12 mouse cellular contexts compared by ENCODE assay signal in genomic region chr1:156720046-156720445, GRCm38 (mm10). TPM values are rescaled to one million over a fixed set of nuclear protein-coding genes. Genes with fewer than 3 reads are reported as not detected.
DNase-seq lines count a peak whose midpoint lies in the region; ATAC-seq and TF ChIP-seq lines count a peak whose summit lies in the region.
"Had no signal": no experiment of that assay in that cellular context is flagged by ENCODE, and none has a peak within 500 bp of the region (broad histone marks: within the 10 kb centered on the region; RNA-seq: fewer than 3 reads in every experiment).

No protein-coding gene starts in this region.

- intact Hi-C loops in heart, adult 2 months (cut with DNase I): no loop called here

- H3K4me3 ChIP-seq in heart, embryonic 13.5 days: no peak overlapping the region
- H3K4me3 ChIP-seq in heart, adult 2 months: no peak overlapping the region
- H3K4me3 ChIP-seq in kidney, embryonic 16.5 days (ENCODE audit: low read length): no peak overlapping the region; the same call in 1 of the 2 replicates
- no peak overlapping the region for H3K4me3 ChIP-seq in MEL (ENCODE audit: control insufficient read depth in 1 of 2, insufficient read depth in 1 of 2, low read depth in 2 of 2, low read length in 2 of 2)
- H3K4me3 ChIP-seq in hindbrain, embryonic 15.5 days: no peak overlapping the region

- TF ChIP-seq RAD21 in MEL (IDR thresholded peaks at IDR 0.05; ENCODE audit: low read depth, low read length): no peak

- H3K4me2 ChIP-seq in heart, embryonic 13.5 days: peak overlapping the region; percentile 85
- H3K4me2 ChIP-seq in kidney, embryonic 16.5 days (replicated peaks; ENCODE audit: low read depth, low read length): no peak overlapping the region; the same call in 1 of the 2 replicates
- peak overlapping the region; percentile 88; the same call in 1 of the 2 replicates for H3K4me2 ChIP-seq in hindbrain, embryonic 15.5 days

- no peaks in the 10 kb centered on the region for H3K36me3 ChIP-seq in heart, embryonic 13.5 days
- no peaks in the 10 kb centered on the region for H3K36me3 ChIP-seq in heart, adult 2 months (ENCODE audit: control insufficient read depth, insufficient read depth, low read length)
- H3K36me3 ChIP-seq in kidney, embryonic 16.5 days (ENCODE audit: insufficient read depth, low read length): no peaks in the 10 kb centered on the region
- H3K36me3 ChIP-seq in MEL (ENCODE audit: control insufficient read depth in 1 of 2, insufficient read depth in 2 of 2, low read length in 2 of 2): peaks cover 0 to 14% of the 10 kb centered on the region in 2 experiments; a peak in 2 of 4 replicates
- H3K36me3 ChIP-seq in hindbrain, embryonic 15.5 days: no peaks in the 10 kb centered on the region

- no peak for TF ChIP-seq POLR2A in heart, adult 2 months (IDR thresholded peaks at IDR 0.05; ENCODE audit: insufficient read depth, low read depth, low read length)
- no peak for TF ChIP-seq POLR2A in MEL (IDR thresholded peaks at IDR 0.05; ENCODE audit: control insufficient read depth in 1 of 2, insufficient read depth in 1 of 2, low read depth in 1 of 2, low read length in 2 of 2, poor library complexity in 1 of 2)

- WGBS in heart, embryonic 13.5 days: 62% methylated on average over 4 of the region's 4 CpGs
- WGBS in heart, adult 2 months: 83% methylated on average over 4 of the region's 4 CpGs
- WGBS in kidney, embryonic 16.5 days: 70% methylated on average over 4 of the region's 4 CpGs
- WGBS in hindbrain, embryonic 15.5 days: 58% methylated on average over 4 of the region's 4 CpGs

- H3K27ac ChIP-seq in heart, embryonic 13.5 days (replicated peaks): no peak overlapping the region
- H3K27ac ChIP-seq in heart, adult 2 months: no peak overlapping the region
- H3K27ac ChIP-seq in kidney, embryonic 16.5 days (ENCODE audit: low read length): no peak overlapping the region
- no peak overlapping the region for H3K27ac ChIP-seq in MEL (ENCODE audit: control insufficient read depth, low read depth, low read length)
- no peak overlapping the region for H3K27ac ChIP-seq in hindbrain, embryonic 15.5 days (replicated peaks)
- H3K27ac ChIP-seq: macrophage had no signal

- DNase-seq in heart, adult 2 months: no peak
- DNase-seq in kidney, postnatal 36 days: peak; percentile 30 to 31
- peak; percentile 40 for DNase-seq in MEL (ENCODE audit: low read depth, low spot score)
- DNase-seq in right cerebral cortex, postnatal 14 days: no peak
- DNase-seq in frontal cortex, postnatal 10 days (ENCODE audit: low spot score in 2 of 2): no peak
- DNase-seq: cerebellum, postnatal 25 days; liver, embryonic 13.5 days; right cerebral cortex, postnatal 4 days had no signal

- TF ChIP-seq CTCF in heart, adult 2 months (IDR thresholded peaks at IDR 0.05): no peak
- TF ChIP-seq CTCF in MEL (IDR thresholded peaks at IDR 0.05 in 2 of 3, conservative IDR thresholded peaks at IDR 0.05 in 1 of 3; ENCODE audit: control insufficient read depth in 1 of 3, insufficient read depth in 1 of 3, low read depth in 2 of 3, low read length in 3 of 3, poor library complexity in 1 of 3, severe bottlenecking in 1 of 3): no peak

- no peaks in the 10 kb centered on the region for H3K9me3 ChIP-seq in heart, embryonic 13.5 days
- no peaks in the 10 kb centered on the region for H3K9me3 ChIP-seq in kidney, embryonic 16.5 days (ENCODE audit: low read length)
- H3K9me3 ChIP-seq in MEL (replicated peaks; ENCODE audit: insufficient read depth, low read length): no peaks in the 10 kb centered on the region
- H3K9me3 ChIP-seq in hindbrain, embryonic 15.5 days: no peaks in the 10 kb centered on the region
- H3K9me3 ChIP-seq: liver, embryonic 13.5 days had no signal

- no peak overlapping the region for H3K9ac ChIP-seq in heart, embryonic 13.5 days
- H3K9ac ChIP-seq in heart, adult 2 months (ENCODE audit: low read depth, low read length): no peak overlapping the region
- H3K9ac ChIP-seq in kidney, embryonic 16.5 days (replicated peaks; ENCODE audit: low read length): no peak overlapping the region
- no peak overlapping the region for H3K9ac ChIP-seq in MEL (ENCODE audit: control insufficient read depth, low read depth, low read length, poor library complexity, severe bottlenecking)
- H3K9ac ChIP-seq in hindbrain, embryonic 15.5 days: no peak overlapping the region

- H3K27me3 ChIP-seq in heart, embryonic 13.5 days (replicated peaks): peaks cover 14% of the 10 kb centered on the region; the same call in 1 of the 2 replicates
- H3K27me3 ChIP-seq in heart, adult 2 months (ENCODE audit: control insufficient read depth, insufficient read depth, low read length): no peaks in the 10 kb centered on the region
- H3K27me3 ChIP-seq in kidney, embryonic 16.5 days (ENCODE audit: insufficient read depth, low read length): no peaks in the 10 kb centered on the region
- H3K27me3 ChIP-seq in MEL (ENCODE audit: control insufficient read depth in 1 of 2, insufficient read depth in 2 of 2, low read length in 2 of 2): no peaks in the 10 kb centered on the region
- no peaks in the 10 kb centered on the region for H3K27me3 ChIP-seq in hindbrain, embryonic 15.5 days
- H3K27me3 ChIP-seq: liver, embryonic 13.5 days had no signal

- H3K4me1 ChIP-seq in heart, embryonic 13.5 days: peaks cover 30% of the 10 kb centered on the region
- peaks cover 1% of the 10 kb centered on the region; the same call in 1 of the 2 replicates for H3K4me1 ChIP-seq in heart, adult 2 months (ENCODE audit: control insufficient read depth, insufficient read depth, low read length)
- peaks cover 15% of the 10 kb centered on the region; the same call in 1 of the 2 replicates for H3K4me1 ChIP-seq in kidney, embryonic 16.5 days (ENCODE audit: insufficient read depth, low read length)
- peaks cover 6 to 28% of the 10 kb centered on the region in 2 experiments; a peak in 3 of 4 replicates for H3K4me1 ChIP-seq in MEL (ENCODE audit: control insufficient read depth in 1 of 2, insufficient read depth in 2 of 2, low read length in 2 of 2)
- H3K4me1 ChIP-seq in hindbrain, embryonic 15.5 days (replicated peaks): peaks cover 15% of the 10 kb centered on the region

- H3K79me2 ChIP-seq in heart, adult 2 months (replicated peaks; ENCODE audit: control insufficient read depth, insufficient read depth, low read length): peaks cover 2% of the 10 kb centered on the region
- peaks cover 8% of the 10 kb centered on the region for H3K79me2 ChIP-seq in MEL (ENCODE audit: control insufficient read depth, insufficient read depth, low read length, poor library complexity)

- ATAC-seq in heart, embryonic 13.5 days (ENCODE audit: extremely low read depth, insufficient number of reproducible peaks, low FRiP score, low TSS enrichment): no peak
- ATAC-seq in kidney, embryonic 16.5 days (ENCODE audit: low FRiP score, low TSS enrichment): no peak
- no peak for ATAC-seq in hindbrain, embryonic 15.5 days (ENCODE audit: low FRiP score, low read depth)

- TF ChIP-seq EP300 in heart, adult 2 months (IDR thresholded peaks at IDR 0.05; ENCODE audit: insufficient read depth, low read depth, low read length): no peak
- TF ChIP-seq EP300 in MEL (IDR thresholded peaks at IDR 0.05; ENCODE audit: low read depth in 1 of 2, low read length in 2 of 2): no peak

TF ChIP-seq in MEL, 35 proteins besides CTCF, POLR2A, EP300 and RAD21:
- 0 out of 2 replicates have a peak, but pooled peaks have one; percentile 30 for TF ChIP-seq MYC (IDR thresholded peaks at IDR 0.05; ENCODE audit: low read depth, low read length)
- TF ChIP-seq TCF12 (IDR thresholded peaks at IDR 0.05; ENCODE audit: low read depth, low read length): no peak
- no peak for TF ChIP-seq USF1 (IDR thresholded peaks at IDR 0.05; ENCODE audit: low read depth, low read length)
TF ChIP-seq in MEL: peak in this region for 1.

RNA-seq across cellular contexts. Expression of gene Fam20b, which starts 1.2 kb away (rescaled TPM):
- 20.2 and 21.4 TPM in 2 replicates for polyA plus RNA-seq in heart, embryonic 13.5 days (2015; fragmentation: Nextera tagmentation; extraction: Ambion mirVana)
- total RNA-seq in heart, adult 2 months (2021): 10 to 100 TPM; 53.5 to 62.8 TPM
- polyA plus RNA-seq in heart, adult 2 months (2012; rRNA removed): 24.6 and 47.2 TPM in 2 replicates
- 29.8 and 36.6 TPM in 2 replicates for polyA plus RNA-seq in kidney, embryonic 16.5 days (2015; fragmentation: Nextera tagmentation; extraction: Ambion mirVana)
- total RNA-seq in MEL (2012; rRNA removed): 19.4 and 19.6 TPM in 2 replicates
- 10 to 100 TPM in 1 of 2 experiments, not detected in 1; 22.0 TPM for polyA plus RNA-seq in MEL (2012; ENCODE audit: insufficient read depth in 1 of 2, insufficient read length in 2 of 2, low read depth in 1 of 2, low replicate concordance in 2 of 2, missing spikeins in 1 of 2)
- 29.2 and 32.7 TPM in 2 replicates for polyA plus RNA-seq in hindbrain, embryonic 15.5 days (2015; fragmentation: Nextera tagmentation; extraction: Ambion mirVana)

RNA-seq across cellular contexts. Expression of gene Tor3a, which starts 45.9 kb away (rescaled TPM):
- 4.8 and 5.1 TPM in 2 replicates for polyA plus RNA-seq in heart, embryonic 13.5 days (2015; fragmentation: Nextera tagmentation; extraction: Ambion mirVana)
- 10 to 100 TPM in 1 of 2 experiments, 1 to 10 TPM in 1; 8.3 to 11.6 TPM for total RNA-seq in heart, adult 2 months (2021)
- 8.9 and 11.8 TPM in 2 replicates for polyA plus RNA-seq in heart, adult 2 months (2012; rRNA removed)
- polyA plus RNA-seq in kidney, embryonic 16.5 days (2015; fragmentation: Nextera tagmentation; extraction: Ambion mirVana): 19.5 and 19.6 TPM in 2 replicates
- 6.7 and 7.1 TPM in 2 replicates for total RNA-seq in MEL (2012; rRNA removed)
- 1 to 10 TPM in 1 of 2 experiments, not detected in 1; 9.4 TPM for polyA plus RNA-seq in MEL (2012; ENCODE audit: insufficient read depth in 1 of 2, insufficient read length in 2 of 2, low read depth in 1 of 2, low replicate concordance in 2 of 2, missing spikeins in 1 of 2)
- 3.4 and 4.1 TPM in 2 replicates for polyA plus RNA-seq in hindbrain, embryonic 15.5 days (2015; fragmentation: Nextera tagmentation; extraction: Ambion mirVana)

Comparison
In these comparisons a context has a peak if more than half of its experiments do, and no peak if none do; other contexts are left out.
1. DNase-seq: peak in kidney, postnatal 36 days (2 of 2) and MEL (single experiment); none in heart, adult 2 months (0 of 2), right cerebral cortex, postnatal 14 days (single experiment) and frontal cortex, postnatal 10 days (0 of 2).